ENCODE assay signal across 13 mouse cellular contexts in the genomic region with DNA sequence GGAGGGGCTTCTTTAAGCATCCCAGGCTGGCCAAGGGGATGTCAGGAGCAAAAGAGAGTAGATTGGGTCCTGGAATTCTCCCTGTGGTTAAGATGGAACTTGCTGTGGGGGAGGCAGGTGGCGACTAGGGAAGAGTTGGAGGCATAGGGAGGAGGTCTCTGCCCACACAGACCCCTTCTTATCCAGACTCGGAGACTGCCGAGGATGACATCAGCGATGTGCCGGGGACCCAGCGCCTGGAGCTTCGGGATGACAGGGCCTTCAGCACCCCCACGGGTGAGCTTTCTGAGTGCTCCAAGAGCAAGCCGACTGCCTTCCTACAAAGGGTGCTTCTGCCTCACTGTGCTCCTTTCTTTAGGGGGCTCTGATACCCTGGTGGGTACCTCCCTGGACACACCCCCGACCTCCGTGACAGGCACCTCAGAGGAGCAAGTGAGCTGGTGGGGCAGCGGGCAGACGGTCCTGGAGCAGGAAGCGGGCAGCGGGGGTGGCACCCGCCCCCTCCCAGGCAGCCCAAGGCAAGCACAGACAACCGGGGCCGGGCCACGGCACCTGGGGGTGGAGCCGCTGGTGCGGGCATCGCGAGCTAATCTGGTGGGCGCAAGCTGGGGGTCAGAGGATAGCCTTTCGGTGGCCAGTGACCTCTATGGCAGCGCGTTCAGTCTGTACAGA. TPM values are rescaled to one million over a fixed set of nuclear protein-coding genes. Genes with fewer than 3 reads are reported as not detected.
DNase-seq lines count a peak whose midpoint lies in the region; ATAC-seq and TF ChIP-seq lines count a peak whose summit lies in the region.
"Had no signal": no experiment of that assay in that cellular context is flagged by ENCODE, and none has a peak within 500 bp of the region (broad histone marks: within the 10 kb centered on the region; RNA-seq: fewer than 3 reads in every experiment).

No protein-coding gene starts in this region.

- peak overlapping the region; percentile 54; the same call in 1 of the 2 replicates for H3K27ac ChIP-seq in hindbrain, embryonic 10.5 days
- H3K27ac ChIP-seq in hindbrain, postnatal 0 days: no peak overlapping the region
- H3K27ac ChIP-seq in limb, embryonic 10.5 days: 0 out of 2 replicates have a peak overlapping the region, but pooled peaks have one; percentile 25
- no peak overlapping the region for H3K27ac ChIP-seq in stomach, postnatal 0 days (replicated peaks)
- H3K27ac ChIP-seq: embryonic facial prominence, embryonic 15.5 days had no signal

- peaks cover 90% of the 10 kb centered on the region for H3K4me1 ChIP-seq in hindbrain, embryonic 10.5 days (replicated peaks)
- H3K4me1 ChIP-seq in hindbrain, postnatal 0 days (ENCODE audit: insufficient read depth, low read length): peaks cover 20% of the 10 kb centered on the region
- H3K4me1 ChIP-seq in E14TG2a.4 (replicated peaks; ENCODE audit: low read depth, low read length): peaks cover 77% of the 10 kb centered on the region
- H3K4me1 ChIP-seq in limb, embryonic 10.5 days: peaks cover 91% of the 10 kb centered on the region
- H3K4me1 ChIP-seq in stomach, postnatal 0 days (replicated peaks; ENCODE audit: control insufficient read depth, insufficient read depth): 0 out of 2 replicates have a peak, but pooled peaks cover 5% of the 10 kb centered on the region

- peaks cover 87% of the 10 kb centered on the region for H3K27me3 ChIP-seq in hindbrain, embryonic 10.5 days (ENCODE audit: insufficient read depth, poor library complexity, severe bottlenecking)
- peaks cover 14% of the 10 kb centered on the region for H3K27me3 ChIP-seq in hindbrain, postnatal 0 days (ENCODE audit: insufficient read depth, low read length)
- peaks cover 84% of the 10 kb centered on the region for H3K27me3 ChIP-seq in E14TG2a.4 (ENCODE audit: insufficient read depth, low read length)
- H3K27me3 ChIP-seq in limb, embryonic 10.5 days (ENCODE audit: low read depth, poor library complexity, severe bottlenecking): peaks cover 57% of the 10 kb centered on the region
- H3K27me3 ChIP-seq in stomach, postnatal 0 days (ENCODE audit: control insufficient read depth, insufficient read depth, low read length): no peaks in the 10 kb centered on the region

- peak; percentile 50 for DNase-seq in cerebellum, adult 8-10 months
- DNase-seq in hindbrain, embryonic 10.5 days (ENCODE audit: low spot score): no peak
- DNase-seq in hindbrain, postnatal 0 days (ENCODE audit: low spot score): no peak
- no peak for DNase-seq in limb, embryonic 10.5 days (ENCODE audit: low spot score)
- no peak for DNase-seq in embryo, embryonic 9.5 days (ENCODE audit: extremely low spot score)
- DNase-seq in stomach, postnatal 0 days (ENCODE audit: low spot score): no peak
- DNase-seq: gastrocnemius, postnatal 25 days; spleen, adult 18-20 months; thymus, postnatal 14 days had no signal

- no peak overlapping the region for H3K9ac ChIP-seq in hindbrain, postnatal 0 days (replicated peaks; ENCODE audit: low read length)
- H3K9ac ChIP-seq in stomach, postnatal 0 days (ENCODE audit: low read length): no peak overlapping the region
- H3K9ac ChIP-seq: embryonic facial prominence, embryonic 15.5 days had no signal

- no peak for TF ChIP-seq EP300 in stomach, postnatal 0 days (optimal IDR thresholded peaks at IDR 0.05)

- H3K9me3 ChIP-seq in hindbrain, embryonic 10.5 days: no peaks in the 10 kb centered on the region
- no peaks in the 10 kb centered on the region for H3K9me3 ChIP-seq in hindbrain, postnatal 0 days (ENCODE audit: low read length)
- no peaks in the 10 kb centered on the region for H3K9me3 ChIP-seq in E14TG2a.4 (ENCODE audit: low read length)
- H3K9me3 ChIP-seq in limb, embryonic 10.5 days (replicated peaks): no peaks in the 10 kb centered on the region
- no peaks in the 10 kb centered on the region for H3K9me3 ChIP-seq in stomach, postnatal 0 days (ENCODE audit: control insufficient read depth, low read length)
- H3K9me3 ChIP-seq: embryonic facial prominence, embryonic 15.5 days had no signal

- no peak for ATAC-seq in cerebellum, adult (ENCODE audit: insufficient number of reproducible peaks, low FRiP score, low TSS enrichment)
- no peak for ATAC-seq in hindbrain, postnatal 0 days
- ATAC-seq in stomach, postnatal 0 days (ENCODE audit: low FRiP score, low TSS enrichment): no peak
- ATAC-seq: lung, postnatal 0 days had no signal

- H3K36me3 ChIP-seq in hindbrain, embryonic 10.5 days: no peaks in the 10 kb centered on the region
- no peaks in the 10 kb centered on the region for H3K36me3 ChIP-seq in hindbrain, postnatal 0 days (ENCODE audit: insufficient read depth, low read length)
- H3K36me3 ChIP-seq in E14TG2a.4 (ENCODE audit: insufficient read depth, low read length): no peaks in the 10 kb centered on the region
- H3K36me3 ChIP-seq in limb, embryonic 10.5 days: peaks cover 18% of the 10 kb centered on the region
- peaks cover 3% of the 10 kb centered on the region; the same call in 1 of the 2 replicates for H3K36me3 ChIP-seq in stomach, postnatal 0 days (ENCODE audit: control insufficient read depth, insufficient read depth, low read length)
- H3K36me3 ChIP-seq: embryonic facial prominence, embryonic 15.5 days had no signal

- H3K4me3 ChIP-seq in hindbrain, embryonic 10.5 days: no peak overlapping the region
- no peak overlapping the region for H3K4me3 ChIP-seq in hindbrain, postnatal 0 days (ENCODE audit: low read length)
- H3K4me3 ChIP-seq in E14TG2a.4 (replicated peaks; ENCODE audit: low read length): peak overlapping the region; percentile 41
- H3K4me3 ChIP-seq in limb, embryonic 10.5 days: no peak overlapping the region
- no peak overlapping the region for H3K4me3 ChIP-seq in stomach, postnatal 0 days (ENCODE audit: low read depth, low read length)
- H3K4me3 ChIP-seq: embryonic facial prominence, embryonic 15.5 days had no signal

- TF ChIP-seq CTCF in hindbrain, postnatal 0 days (IDR thresholded peaks at IDR 0.05; ENCODE audit: low read depth): no peak
- TF ChIP-seq CTCF in E14TG2a.4 (conservative IDR thresholded peaks at IDR 0.05; ENCODE audit: low read length): no peak
- TF ChIP-seq CTCF in stomach, postnatal 0 days (IDR thresholded peaks at IDR 0.05; ENCODE audit: low read depth): no peak

- no peak overlapping the region for H3K4me2 ChIP-seq in hindbrain, postnatal 0 days (ENCODE audit: low read depth, low read length)
- no peak overlapping the region for H3K4me2 ChIP-seq in stomach, postnatal 0 days (replicated peaks; ENCODE audit: low read depth)
- H3K4me2 ChIP-seq: embryonic facial prominence, embryonic 15.5 days had no signal

- 87% methylated on average over 27 of the region's 27 CpGs for WGBS in hindbrain, embryonic 10.5 days
- 84% methylated on average over 27 of the region's 27 CpGs for WGBS in hindbrain, postnatal 0 days
- WGBS in limb, embryonic 10.5 days: 86% methylated on average over 27 of the region's 27 CpGs
- 84% methylated on average over 27 of the region's 27 CpGs for WGBS in stomach, postnatal 0 days

RNA-seq across cellular contexts. Expression of a gene that starts 9.5 kb away (rescaled TPM):
- polyA plus RNA-seq in hindbrain, embryonic 10.5 days (2016; fragmentation: Nextera tagmentation; extraction: Ambion mirVana): 19.0 and 20.2 TPM in 2 replicates
- total RNA-seq in hindbrain, postnatal 0 days (2014; rRNA removed): 50.4 and 52.7 TPM in 2 replicates
- 19.2 and 19.9 TPM in 2 replicates for polyA plus RNA-seq in hindbrain, postnatal 0 days (2015; fragmentation: Nextera tagmentation; extraction: Ambion mirVana)
- polyA plus RNA-seq in limb, embryonic 10.5 days (2016; fragmentation: Nextera tagmentation; extraction: Ambion mirVana): 45.7 and 49.6 TPM in 2 replicates
- 28.8 and 30.0 TPM in 2 replicates for polyA plus RNA-seq in stomach, postnatal 0 days (2015; fragmentation: Nextera tagmentation; extraction: Ambion mirVana)

RNA-seq across cellular contexts. Expression of a gene that starts 24.5 kb away (rescaled TPM):
- polyA plus RNA-seq in hindbrain, embryonic 10.5 days (2016; fragmentation: Nextera tagmentation; extraction: Ambion mirVana): 3.8 and 4.5 TPM in 2 replicates
- 2.6 and 6.9 TPM in 2 replicates for total RNA-seq in hindbrain, postnatal 0 days (2014; rRNA removed)
- polyA plus RNA-seq in hindbrain, postnatal 0 days (2015; fragmentation: Nextera tagmentation; extraction: Ambion mirVana): 1.2 and 1.6 TPM in 2 replicates
- 6.2 and 7.8 TPM in 2 replicates for polyA plus RNA-seq in limb, embryonic 10.5 days (2016; fragmentation: Nextera tagmentation; extraction: Ambion mirVana)
- 223 and 291 TPM in 2 replicates for polyA plus RNA-seq in stomach, postnatal 0 days (2015; fragmentation: Nextera tagmentation; extraction: Ambion mirVana)

RNA-seq across cellular contexts. Expression of a gene that starts 51.1 kb away (rescaled TPM):
- 62.3 and 91.2 TPM in 2 replicates for polyA plus RNA-seq in hindbrain, embryonic 10.5 days (2016; fragmentation: Nextera tagmentation; extraction: Ambion mirVana)
- 88.0 and 96.8 TPM in 2 replicates for total RNA-seq in hindbrain, postnatal 0 days (2014; rRNA removed)
- 59.9 and 63.1 TPM in 2 replicates for polyA plus RNA-seq in hindbrain, postnatal 0 days (2015; fragmentation: Nextera tagmentation; extraction: Ambion mirVana)
- 50.4 and 61.7 TPM in 2 replicates for polyA plus RNA-seq in limb, embryonic 10.5 days (2016; fragmentation: Nextera tagmentation; extraction: Ambion mirVana)
- 85.2 and 98.6 TPM in 2 replicates for polyA plus RNA-seq in stomach, postnatal 0 days (2015; fragmentation: Nextera tagmentation; extraction: Ambion mirVana)

Comparison
In these comparisons a context has a peak if more than half of its experiments do, and no peak if none do; other contexts are left out.
1. H3K27ac ChIP-seq: peak in hindbrain, embryonic 10.5 days (single experiment) and limb, embryonic 10.5 days (single experiment); none in hindbrain, postnatal 0 days (single experiment) and stomach, postnatal 0 days (single experiment).
2. RNA of a gene that starts 24.5 kb away (polyA plus RNA-seq): 223 to 291 TPM in stomach, postnatal 0 days; 6.2 to 7.8 TPM in limb, embryonic 10.5 days, 3.8 to 4.5 TPM in hindbrain, embryonic 10.5 days and 1.2 to 1.6 TPM in hindbrain, postnatal 0 days; every median in the first group is over 10 times any median in the second.